Mouse (Mus musculus): Measurements from ENCODE around the gene Gm3625. TPM values are rescaled to one million over a fixed set of nuclear protein-coding genes. Genes with fewer than 3 reads are reported as not detected.

The Gm3625 gene
- not detected for polyA plus RNA-seq (2017; shearing (Covaris generic))

DNA sequence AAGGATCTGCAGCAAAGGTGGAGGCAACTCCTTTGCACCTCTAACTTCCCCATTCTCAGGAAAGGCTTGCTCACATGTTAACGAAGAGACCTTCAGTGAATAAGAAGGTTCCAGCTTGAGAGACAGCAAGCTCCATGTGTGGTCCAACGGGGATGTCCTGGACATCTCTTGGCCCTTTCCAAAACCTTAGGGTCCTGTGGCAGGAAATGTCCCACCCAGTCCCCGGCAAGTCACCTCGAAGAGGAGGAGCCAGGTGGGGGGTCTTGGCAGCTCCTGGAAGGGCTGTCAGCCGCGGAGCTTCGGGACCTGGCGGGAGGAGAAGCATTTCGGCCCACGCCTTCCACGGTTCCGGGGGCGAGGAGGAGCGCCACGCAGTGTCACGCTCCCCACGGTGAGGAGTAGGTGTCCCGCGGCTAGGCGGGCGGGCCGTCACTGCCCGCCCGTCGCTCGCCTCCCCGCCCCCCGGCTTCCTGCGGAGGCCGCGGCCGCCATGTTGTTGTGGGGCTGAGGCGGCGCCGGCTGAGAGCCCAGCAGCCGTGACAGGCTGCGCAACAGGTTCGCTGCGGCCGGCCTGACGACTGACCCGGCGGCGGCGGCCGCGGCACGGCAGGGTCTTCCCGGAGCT is at the start of gene Gm3625, which contains the start of gene Itsn2:
Gm3625 (minus strand) TSS at position 387 of the 625 bp plus-strand sequence.
Itsn2 (plus strand) TSS at position 98 of the 625 bp plus-strand sequence.

Other genes starting within 250 kb of the Gm3625 start
- 4.2 TPM for gene Ncoa1, start 115.7 kb downstream of the Gm3625 start, polyA plus RNA-seq (2017; shearing (Covaris generic))
- 36.1 TPM for gene Itsn2, start 289 bp downstream of the Gm3625 start, polyA plus RNA-seq (2017; shearing (Covaris generic))
- gene Fam228a, start 145.5 kb upstream of the Gm3625 start, polyA plus RNA-seq (2017; shearing (Covaris generic)), result 0.20 TPM
- gene Pfn4, start 176.1 kb upstream of the Gm3625 start, polyA plus RNA-seq (2017; shearing (Covaris generic)), result not detected
- gene Fam228b, start 176.3 kb upstream of the Gm3625 start, polyA plus RNA-seq (2017; shearing (Covaris generic)), result not detected
- gene Sf3b6, start 224.6 kb upstream of the Gm3625 start, polyA plus RNA-seq (2017; shearing (Covaris generic)), result 415 TPM
- gene Fkbp1b, start 248.7 kb upstream of the Gm3625 start, polyA plus RNA-seq (2017; shearing (Covaris generic)), result not detected

Measured in activated CD4-positive, CD25-positive, alpha-beta regulatory T cell, adult 9 weeks (primary cell).